Mouse (Mus musculus): ENCODE data around the gene Tspan3.

The Tspan3 gene

GRCm38 (mm10) chr9:56165377-56165776 is at the start of gene Tspan3:
TSS of gene Tspan3 (minus strand) at chr9:56165477.
- no peak for DNase-seq (ENCODE audit: low spot score)

- DNase-seq (ENCODE audit: low spot score) = no peak
These were observed 48.4 kb upstream of the Tspan3 start for GRCm38 (mm10) chr9:56213451-56214291.

- DNase-seq (ENCODE audit: low spot score) = no peak
These were observed 43.5 kb upstream of the Tspan3 start for GRCm38 (mm10) chr9:56208817-56209216.

- DNase-seq (ENCODE audit: low spot score) = no peak
These were observed 42.2 kb upstream of the Tspan3 start for GRCm38 (mm10) chr9:56207516-56207915.

- no peak for DNase-seq (ENCODE audit: low spot score)
These were observed 41.8 kb upstream of the Tspan3 start for GRCm38 (mm10) chr9:56207083-56207482.

GRCm38 (mm10) chr9:56205336-56205735 is 40.1 kb upstream of the Tspan3 start:
- DNase-seq (ENCODE audit: low spot score) = no peak

GRCm38 (mm10) chr9:56204316-56204715 is 39.0 kb upstream of the Tspan3 start:
- no peak for DNase-seq (ENCODE audit: low spot score)

GRCm38 (mm10) chr9:56200645-56201314 is 35.5 kb upstream of the Tspan3 start:
- DNase-seq (ENCODE audit: low spot score) = peak; percentile 40

GRCm38 (mm10) chr9:56200200-56200599 is 34.9 kb upstream of the Tspan3 start:
- DNase-seq (ENCODE audit: low spot score) = no peak

- no peak for DNase-seq (ENCODE audit: low spot score)
These were observed 31.6 kb upstream of the Tspan3 start for GRCm38 (mm10) chr9:56196921-56197320.

- no peak for DNase-seq (ENCODE audit: low spot score)
These were observed 29.9 kb upstream of the Tspan3 start for GRCm38 (mm10) chr9:56195193-56195592.

GRCm38 (mm10) chr9:56191498-56192455 is 26.5 kb upstream of the Tspan3 start:
- no peak for DNase-seq (ENCODE audit: low spot score)

- DNase-seq (ENCODE audit: low spot score) = no peak
These were observed 15.0 kb upstream of the Tspan3 start for GRCm38 (mm10) chr9:56180118-56180781.

- DNase-seq (ENCODE audit: low spot score) = no peak
These were observed 14.3 kb upstream of the Tspan3 start for GRCm38 (mm10) chr9:56179416-56180117.

GRCm38 (mm10) chr9:56177354-56177753 is 12.1 kb upstream of the Tspan3 start:
- no peak for DNase-seq (ENCODE audit: low spot score)

GRCm38 (mm10) chr9:56175316-56175715 is 10.0 kb upstream of the Tspan3 start:
- DNase-seq (ENCODE audit: low spot score) = no peak

- no peak for DNase-seq (ENCODE audit: low spot score)
These were observed 2.4 kb upstream of the Tspan3 start for GRCm38 (mm10) chr9:56167690-56168089.

- DNase-seq (ENCODE audit: low spot score) = no peak
These were observed 884 bp upstream of the Tspan3 start for GRCm38 (mm10) chr9:56166161-56166560.

GRCm38 (mm10) chr9:56160341-56161141 is 4.7 kb downstream of the Tspan3 start:
- peak; percentile 47 for DNase-seq (ENCODE audit: low spot score)

GRCm38 (mm10) chr9:56159456-56159855 is 5.8 kb downstream of the Tspan3 start:
- no peak for DNase-seq (ENCODE audit: low spot score)

All from spleen, adult 12 weeks (tissue).